ENCODE assay signal across 8 mouse cellular contexts in genomic region chr6:6955395-6955763, GRCm38 (mm10). TPM values are rescaled to one million over a fixed set of nuclear protein-coding genes. Genes with fewer than 3 reads are reported as not detected.
DNase-seq lines count a peak whose midpoint lies in the region; ATAC-seq and TF ChIP-seq lines count a peak whose summit lies in the region.

No protein-coding gene starts in this region.

- no peak for TF ChIP-seq EP300 in stomach, postnatal 0 days (optimal IDR thresholded peaks at IDR 0.05)

- peak overlapping the region; percentile 83 for H3K4me2 ChIP-seq in liver, embryonic 12.5 days
- peak overlapping the region; percentile 54 for H3K4me2 ChIP-seq in stomach, postnatal 0 days (replicated peaks; ENCODE audit: low read depth)

- H3K9ac ChIP-seq in liver, embryonic 12.5 days, result no peak overlapping the region
- H3K9ac ChIP-seq in stomach, postnatal 0 days (ENCODE audit: low read length), result no peak overlapping the region

- WGBS in cerebellum, adult 2 months, result 27% methylated on average over 6 of the region's 6 CpGs
- 40% methylated on average over 6 of the region's 6 CpGs for WGBS in liver, embryonic 12.5 days (ENCODE audit: insufficient replicate concordance)
- 37% methylated on average over 6 of the region's 6 CpGs for WGBS in stomach, postnatal 0 days

- H3K27me3 ChIP-seq in cerebellum, adult 2 months (ENCODE audit: control insufficient read depth, insufficient read depth, low read length), result no peaks in the 10 kb centered on the region
- no peaks in the 10 kb centered on the region; the same call in 1 of the 2 replicates for H3K27me3 ChIP-seq in liver, embryonic 12.5 days (replicated peaks)
- no peaks in the 10 kb centered on the region for H3K27me3 ChIP-seq in stomach, postnatal 0 days (ENCODE audit: control insufficient read depth, insufficient read depth, low read length)

- DNase-seq in cerebellum, adult 2 months, result no peak
- no peak for DNase-seq in cerebellum, adult 9-11 months
- DNase-seq in urinary bladder, postnatal 25 days (ENCODE audit: low spot score), result peak; percentile 11
- no peak for DNase-seq in urinary bladder, adult 18-20 months (ENCODE audit: low spot score in 2 of 2)
- peak; percentile 16 for DNase-seq in stomach, postnatal 0 days (ENCODE audit: low spot score)
- no peak for DNase-seq in left cerebral cortex, adult 11 months (ENCODE audit: low spot score)
- DNase-seq in thymus, postnatal 0 days (ENCODE audit: low spot score), result no peak

- H3K4me1 ChIP-seq in cerebellum, adult 2 months (ENCODE audit: control insufficient read depth, insufficient read depth, low read length), result no peaks in the 10 kb centered on the region
- peaks cover 4% of the 10 kb centered on the region; the same call in 1 of the 2 replicates for H3K4me1 ChIP-seq in liver, embryonic 12.5 days
- H3K4me1 ChIP-seq in stomach, postnatal 0 days (replicated peaks; ENCODE audit: control insufficient read depth, insufficient read depth), result no peaks in the 10 kb centered on the region

- no peaks in the 10 kb centered on the region for H3K9me3 ChIP-seq in liver, embryonic 12.5 days (replicated peaks)
- H3K9me3 ChIP-seq in stomach, postnatal 0 days (ENCODE audit: control insufficient read depth, low read length), result no peaks in the 10 kb centered on the region

- peak overlapping the region; percentile 96 for H3K4me3 ChIP-seq in cerebellum, adult 2 months (replicated peaks; ENCODE audit: insufficient read depth, low read depth, low read length)
- peak overlapping the region; percentile 72 for H3K4me3 ChIP-seq in liver, embryonic 12.5 days
- H3K4me3 ChIP-seq in stomach, postnatal 0 days (ENCODE audit: low read depth, low read length), result peak overlapping the region; percentile 74

- no peaks in the 10 kb centered on the region for H3K36me3 ChIP-seq in liver, embryonic 12.5 days
- H3K36me3 ChIP-seq in stomach, postnatal 0 days (ENCODE audit: control insufficient read depth, insufficient read depth, low read length), result no peaks in the 10 kb centered on the region

- ATAC-seq in liver, embryonic 12.5 days, result no peak
- peak; percentile 23; the same call in 1 of the 2 replicates for ATAC-seq in stomach, postnatal 0 days (ENCODE audit: low FRiP score, low TSS enrichment)

- TF ChIP-seq POLR2A in cerebellum, adult 2 months (IDR thresholded peaks at IDR 0.05; ENCODE audit: borderline replicate concordance, insufficient read depth, low read length), result no peak

- TF ChIP-seq CTCF in cerebellum, adult 2 months (IDR thresholded peaks at IDR 0.05; ENCODE audit: borderline replicate concordance, insufficient read depth, low read depth, low read length), result no peak
- no peak for TF ChIP-seq CTCF in stomach, postnatal 0 days (IDR thresholded peaks at IDR 0.05; ENCODE audit: low read depth)

- no peak overlapping the region for H3K27ac ChIP-seq in cerebellum, adult 2 months (ENCODE audit: insufficient read depth, low read length)
- peak overlapping the region; percentile 22; the same call in 1 of the 2 replicates for H3K27ac ChIP-seq in liver, embryonic 12.5 days
- no peak overlapping the region for H3K27ac ChIP-seq in stomach, postnatal 0 days (replicated peaks)

RNA-seq across cellular contexts. Expression of gene Sdhaf3, which starts 0.4 kb away (rescaled TPM):
- 5.0 and 5.7 TPM in 2 replicates for polyA plus RNA-seq in cerebellum, adult 2 months (2012; rRNA removed)
- 3.2 and 3.7 TPM in 2 replicates for polyA plus RNA-seq in liver, embryonic 12.5 days (2016; fragmentation: Nextera tagmentation; extraction: Ambion mirVana)
- polyA plus RNA-seq in stomach, postnatal 0 days (2015; fragmentation: Nextera tagmentation; extraction: Ambion mirVana), result 3.7 TPM in 2 replicates
- polyA plus RNA-seq in thymus, postnatal 0 days (2015; fragmentation: Nextera tagmentation; extraction: Ambion mirVana), result 4.6 and 5.2 TPM in 2 replicates

Comparison
In these comparisons a context has a peak if more than half of its experiments do, and no peak if none do; other contexts are left out.
1. DNase-seq: peak in urinary bladder, postnatal 25 days (single experiment) and stomach, postnatal 0 days (single experiment); none in cerebellum, adult 2 months (0 of 2), cerebellum, adult 9-11 months (single experiment), urinary bladder, adult 18-20 months (0 of 2), left cerebral cortex, adult 11 months (single experiment) and thymus, postnatal 0 days (single experiment).
2. Peak in every context shown above with its lines, with median percentiles within 50 percentile points of each other: H3K4me3 ChIP-seq.